Mouse (Mus musculus): ENCODE measurements around the gene Cc2d1a.

Gene Cc2d1a

GRCm38 (mm10) chr8:84177405-84177804 is 29.7 kb upstream of the Cc2d1a start:
- no peak for DNase-seq (ENCODE audit: low spot score in 2 of 2)

GRCm38 (mm10) chr8:84176560-84176959 is 28.8 kb upstream of the Cc2d1a start:
- no peak for DNase-seq (ENCODE audit: low spot score in 2 of 2)

GRCm38 (mm10) chr8:84173861-84174260 is 26.1 kb upstream of the Cc2d1a start:
- DNase-seq (ENCODE audit: low spot score in 2 of 2) = peak; percentile 18 to 19

- no peak for DNase-seq (ENCODE audit: low spot score in 2 of 2)
These were observed 22.4 kb upstream of the Cc2d1a start for GRCm38 (mm10) chr8:84170096-84170495.

GRCm38 (mm10) chr8:84167696-84168095 is 20.0 kb upstream of the Cc2d1a start:
- DNase-seq (ENCODE audit: low spot score in 2 of 2) = no peak

GRCm38 (mm10) chr8:84157620-84158019 is 9.9 kb upstream of the Cc2d1a start:
- no peak for DNase-seq (ENCODE audit: low spot score in 2 of 2)

- no peak for DNase-seq (ENCODE audit: low spot score in 2 of 2)
These were observed 1.4 kb upstream of the Cc2d1a start for GRCm38 (mm10) chr8:84149181-84149580.

GRCm38 (mm10) chr8:84148531-84148850 is 755 bp upstream of the Cc2d1a start:
- DNase-seq (ENCODE audit: low spot score in 2 of 2) = no peak

- DNase-seq (ENCODE audit: low spot score in 2 of 2) = no peak
These were observed 391 bp downstream of the Cc2d1a start for GRCm38 (mm10) chr8:84147324-84147766.

- no peak for DNase-seq (ENCODE audit: low spot score in 2 of 2)
These were observed 3.0 kb downstream of the Cc2d1a start for GRCm38 (mm10) chr8:84144636-84145245.

- no peak for DNase-seq (ENCODE audit: low spot score in 2 of 2)
These were observed 6.9 kb downstream of the Cc2d1a start for GRCm38 (mm10) chr8:84140838-84141237.

GRCm38 (mm10) chr8:84137848-84138247 is 9.9 kb downstream of the Cc2d1a start:
- no peak for DNase-seq (ENCODE audit: low spot score in 2 of 2)

GRCm38 (mm10) chr8:84132225-84132624 is 15.5 kb downstream of the Cc2d1a start:
- no peak for DNase-seq (ENCODE audit: low spot score in 2 of 2)

GRCm38 (mm10) chr8:84130806-84131205 is 16.9 kb downstream of the Cc2d1a start:
- no peak for DNase-seq (ENCODE audit: low spot score in 2 of 2)

GRCm38 (mm10) chr8:84128277-84128676 is 19.5 kb downstream of the Cc2d1a start:
- no peak for DNase-seq (ENCODE audit: low spot score in 2 of 2)

- DNase-seq (ENCODE audit: low spot score in 2 of 2) = peak; percentile 82 to 90
These were observed 20.4 kb downstream of the Cc2d1a start for GRCm38 (mm10) chr8:84127202-84127901.

GRCm38 (mm10) chr8:84126742-84127141 is 21.0 kb downstream of the Cc2d1a start:
- DNase-seq (ENCODE audit: low spot score in 2 of 2) = no peak

- no peak for DNase-seq (ENCODE audit: low spot score in 2 of 2)
These were observed 22.1 kb downstream of the Cc2d1a start, which contains the start of gene Podnl1 for GRCm38 (mm10) chr8:84125656-84126055. TSS of gene Podnl1 (plus strand) at chr8:84125989.

- no peak for DNase-seq (ENCODE audit: low spot score in 2 of 2)
These were observed 25.6 kb downstream of the Cc2d1a start for GRCm38 (mm10) chr8:84122151-84122550.

- no peak for DNase-seq (ENCODE audit: low spot score in 2 of 2)
These were observed 32.1 kb downstream of the Cc2d1a start for GRCm38 (mm10) chr8:84115646-84116045.

GRCm38 (mm10) chr8:84106216-84107040 is 41.3 kb downstream of the Cc2d1a start:
- DNase-seq (ENCODE audit: low spot score in 2 of 2) = no peak

GRCm38 (mm10) chr8:84105676-84106075 is 42.1 kb downstream of the Cc2d1a start:
- no peak for DNase-seq (ENCODE audit: low spot score in 2 of 2)

All from natural killer cell, adult 2 months (primary cell).